Mouse (Mus musculus): ENCODE data around the gene Ttc25. TPM values are rescaled to one million over a fixed set of nuclear protein-coding genes. Genes with fewer than 3 reads are reported as not detected.

Ttc25 gene
- polyA plus RNA-seq, 2 experiments: 0.03 to 0.13 TPM

DNA sequence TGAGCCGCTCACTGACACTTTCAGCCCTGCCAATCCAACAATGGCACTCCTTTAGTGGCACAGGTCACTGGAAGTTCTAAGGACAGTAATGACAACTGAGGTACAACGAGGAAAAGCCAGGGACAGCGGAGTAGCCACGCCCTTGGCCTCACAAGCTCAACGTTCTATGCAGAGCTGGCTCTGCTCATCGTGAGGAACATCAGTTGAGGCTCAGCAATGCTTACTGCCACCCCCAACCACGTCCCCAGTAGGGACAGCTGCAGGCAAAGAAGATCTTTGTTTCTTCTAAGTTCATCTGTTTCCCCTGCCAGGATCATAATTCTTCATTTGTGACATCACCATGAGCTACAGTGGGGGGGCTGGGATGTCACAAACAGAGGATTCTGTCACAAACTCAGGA is 49.2 kb downstream of the Ttc25 start:
- 80% methylated on average over 7 of the region's 7 CpGs for WGBS (ENCODE audit: insufficient replicate concordance)
- Histone ChIP-seq H3K9ac (replicated peaks) (no peak overlapping the region), H3K9me3 (ENCODE audit: control insufficient read depth, low read length) (no peaks in the 10 kb centered on the region), H3K4me1 (replicated peaks; ENCODE audit: control insufficient read depth in 2 of 2, insufficient read depth in 2 of 2, low read length in 1 of 2) (no peaks in the 10 kb centered on the region), H3K27me3 (ENCODE audit: control insufficient read depth, insufficient read depth, low read length) (no peaks in the 10 kb centered on the region), H3K4me3 (ENCODE audit: insufficient read depth in 1 of 2, low read depth in 2 of 2, low read length in 2 of 2) (no peak overlapping the region), H3K4me2 (ENCODE audit: low read depth) (no peak overlapping the region), H3K36me3 (replicated peaks; ENCODE audit: control insufficient read depth, insufficient read depth, low read depth) (peaks cover 75% of the 10 kb centered on the region), H3K27ac (no peak overlapping the region)
- TF ChIP-seq EP300 (IDR thresholded peaks at IDR 0.05; ENCODE audit: low read depth) (no peak), CTCF (IDR thresholded peaks at IDR 0.05; ENCODE audit: low read depth) (no peak)
- ATAC-seq (ENCODE audit: insufficient read depth) (no peak), DNase-seq (ENCODE audit: low read depth in 3 of 3, low spot score in 3 of 3) (no peak)

DNA sequence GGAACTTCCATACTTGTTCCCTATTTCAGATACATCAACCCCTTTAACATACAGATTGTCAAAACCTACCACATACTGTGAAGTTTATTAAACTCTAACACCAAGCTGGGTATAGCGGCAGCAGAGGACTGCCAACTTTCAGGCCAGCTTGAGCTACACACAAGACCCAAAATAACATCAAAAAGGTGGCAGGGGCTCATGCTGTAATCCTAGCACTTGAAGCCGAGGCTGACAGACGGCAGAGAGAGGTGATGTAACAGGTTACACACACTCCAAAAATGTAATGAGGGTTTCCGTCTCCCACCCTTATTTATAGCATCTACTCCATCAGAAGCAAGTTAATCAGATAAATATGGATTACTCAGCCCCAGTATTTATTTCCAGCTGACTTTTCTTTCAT is 50.1 kb downstream of the Ttc25 start:
- Histone ChIP-seq H3K36me3 (replicated peaks; ENCODE audit: control insufficient read depth, insufficient read depth, low read depth) (peaks cover 73% of the 10 kb centered on the region), H3K4me3 (ENCODE audit: insufficient read depth in 1 of 2, low read depth in 2 of 2, low read length in 2 of 2) (no peak overlapping the region), H3K27ac (no peak overlapping the region), H3K4me1 (replicated peaks; ENCODE audit: control insufficient read depth in 2 of 2, insufficient read depth in 2 of 2, low read length in 1 of 2) (no peaks in the 10 kb centered on the region), H3K9ac (replicated peaks) (no peak overlapping the region), H3K4me2 (ENCODE audit: low read depth) (no peak overlapping the region), H3K27me3 (ENCODE audit: control insufficient read depth, insufficient read depth, low read length) (no peaks in the 10 kb centered on the region), H3K9me3 (ENCODE audit: control insufficient read depth, low read length) (no peaks in the 10 kb centered on the region)
- no peak for ATAC-seq (ENCODE audit: insufficient read depth)
- DNase-seq (ENCODE audit: low read depth in 3 of 3, low spot score in 3 of 3): no peak
- WGBS (ENCODE audit: insufficient replicate concordance): 77% methylated on average over 4 of the region's 4 CpGs
- no peak for TF ChIP-seq CTCF (IDR thresholded peaks at IDR 0.05; ENCODE audit: low read depth)
- no peak for TF ChIP-seq EP300 (IDR thresholded peaks at IDR 0.05; ENCODE audit: low read depth)

DNA sequence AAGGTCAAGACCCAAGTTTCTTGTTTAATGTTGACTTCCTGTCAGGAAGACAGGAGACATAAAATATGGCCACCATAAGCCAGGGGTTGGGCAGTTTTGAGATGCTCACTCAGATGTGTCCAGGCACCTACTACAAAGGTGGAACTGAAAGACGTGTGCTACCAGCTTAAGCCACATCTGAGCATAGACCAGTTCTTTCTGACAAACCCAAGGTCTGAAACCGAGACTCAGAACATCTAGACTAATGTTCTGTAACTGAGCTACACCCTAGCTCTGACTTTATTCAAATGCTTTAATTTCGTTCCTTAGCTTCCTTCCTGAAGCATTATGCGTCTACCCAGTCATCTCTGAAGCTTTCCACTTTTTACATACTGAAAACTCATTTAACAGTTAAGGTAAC is 52.7 kb downstream of the Ttc25 start:
- Histone ChIP-seq H3K4me2 (ENCODE audit: low read depth) (no peak overlapping the region), H3K4me1 (replicated peaks; ENCODE audit: control insufficient read depth in 2 of 2, insufficient read depth in 2 of 2, low read length in 1 of 2) (peaks cover 0 to 5% of the 10 kb centered on the region in 2 experiments; a peak in 2 of 4 replicates), H3K9ac (replicated peaks) (no peak overlapping the region), H3K9me3 (ENCODE audit: control insufficient read depth, low read length) (no peaks in the 10 kb centered on the region), H3K4me3 (ENCODE audit: insufficient read depth in 1 of 2, low read depth in 2 of 2, low read length in 2 of 2) (no peak overlapping the region), H3K36me3 (replicated peaks; ENCODE audit: control insufficient read depth, insufficient read depth, low read depth) (peaks cover 54% of the 10 kb centered on the region), H3K27me3 (ENCODE audit: control insufficient read depth, insufficient read depth, low read length) (no peaks in the 10 kb centered on the region), H3K27ac (no peak overlapping the region)
- 72% methylated on average over 4 of the region's 4 CpGs for WGBS (ENCODE audit: insufficient replicate concordance)
- DNase-seq (ENCODE audit: low read depth in 3 of 3, low spot score in 3 of 3) (no peak), ATAC-seq (ENCODE audit: insufficient read depth) (no peak)
- no peak for TF ChIP-seq CTCF (IDR thresholded peaks at IDR 0.05; ENCODE audit: low read depth)
- no peak for TF ChIP-seq EP300 (IDR thresholded peaks at IDR 0.05; ENCODE audit: low read depth)

DNA sequence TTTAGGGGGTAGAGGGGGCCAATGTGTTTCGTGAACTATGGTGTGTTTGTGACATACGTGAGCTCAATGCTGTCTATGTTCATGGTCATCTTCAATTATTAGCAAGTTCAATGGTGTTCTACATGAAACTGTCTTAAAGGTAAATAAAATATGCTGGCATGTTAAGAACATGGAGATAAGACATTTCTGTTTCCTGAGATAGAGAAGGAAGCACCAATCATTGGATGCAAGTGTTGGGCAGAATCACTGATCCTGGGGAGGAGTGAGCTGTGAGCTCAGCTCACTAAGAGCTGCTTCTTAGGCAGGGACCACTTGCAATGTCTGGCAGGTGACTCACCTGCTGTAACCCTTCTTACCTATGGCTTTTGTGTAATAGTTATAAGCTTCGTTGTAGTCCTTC is 56.0 kb downstream of the Ttc25 start:
- Histone ChIP-seq H3K9ac (replicated peaks) (no peak overlapping the region), H3K9me3 (ENCODE audit: control insufficient read depth, low read length) (no peaks in the 10 kb centered on the region), H3K4me1 (replicated peaks; ENCODE audit: control insufficient read depth in 2 of 2, insufficient read depth in 2 of 2, low read length in 1 of 2) (peaks cover 0 to 5% of the 10 kb centered on the region in 2 experiments; a peak in 2 of 4 replicates), H3K36me3 (replicated peaks; ENCODE audit: control insufficient read depth, insufficient read depth, low read depth) (peaks cover 42% of the 10 kb centered on the region), H3K4me2 (ENCODE audit: low read depth) (no peak overlapping the region), H3K4me3 (ENCODE audit: insufficient read depth in 1 of 2, low read depth in 2 of 2, low read length in 2 of 2) (no peak overlapping the region), H3K27ac (no peak overlapping the region), H3K27me3 (ENCODE audit: control insufficient read depth, insufficient read depth, low read length) (no peaks in the 10 kb centered on the region)
- TF ChIP-seq CTCF (IDR thresholded peaks at IDR 0.05; ENCODE audit: low read depth): no peak
- TF ChIP-seq EP300 (IDR thresholded peaks at IDR 0.05; ENCODE audit: low read depth): no peak
- DNase-seq (ENCODE audit: low read depth in 3 of 3, low spot score in 3 of 3) (no peak), ATAC-seq (ENCODE audit: insufficient read depth) (no peak)
- 82% methylated on average over 3 of the region's 3 CpGs for WGBS (ENCODE audit: insufficient replicate concordance)

DNA sequence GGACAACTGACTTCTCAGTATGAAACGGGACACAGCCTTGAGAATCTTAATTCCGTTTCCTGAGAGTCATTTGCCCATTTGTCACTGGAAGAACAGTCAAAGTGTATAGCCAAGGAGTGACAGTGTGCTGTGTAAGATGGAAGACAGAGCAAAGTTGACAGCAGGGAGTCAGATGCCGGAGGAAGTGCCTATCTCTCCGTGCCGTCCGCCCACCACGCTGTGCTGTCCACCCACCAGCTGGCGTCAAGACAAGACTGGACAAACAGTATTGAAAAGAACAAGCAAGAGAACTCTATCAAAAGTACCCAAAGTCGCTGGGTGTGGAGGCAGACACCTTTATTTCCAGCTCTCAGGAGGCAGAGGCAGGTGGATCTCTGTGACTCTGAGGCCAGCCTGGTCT is 57.7 kb downstream of the Ttc25 start:
- peaks cover 26% of the 10 kb centered on the region for H3K36me3 ChIP-seq (replicated peaks; ENCODE audit: control insufficient read depth, insufficient read depth, low read depth)
- ATAC-seq (ENCODE audit: insufficient read depth) (no peak), DNase-seq (ENCODE audit: low read depth in 3 of 3, low spot score in 3 of 3) (no peak)
- H3K4me1 ChIP-seq (replicated peaks; ENCODE audit: control insufficient read depth in 2 of 2, insufficient read depth in 2 of 2, low read length in 1 of 2): peaks cover 0 to 5% of the 10 kb centered on the region in 2 experiments; a peak in 2 of 4 replicates
- H3K9ac ChIP-seq (replicated peaks): no peak overlapping the region; the same call in 1 of the 2 replicates
- no peaks in the 10 kb centered on the region for H3K9me3 ChIP-seq (ENCODE audit: control insufficient read depth, low read length)
- 75% methylated on average over 9 of the region's 9 CpGs for WGBS (ENCODE audit: insufficient replicate concordance)
- H3K4me3 ChIP-seq (ENCODE audit: insufficient read depth in 1 of 2, low read depth in 2 of 2, low read length in 2 of 2): no peak overlapping the region
- H3K27me3 ChIP-seq (ENCODE audit: control insufficient read depth, insufficient read depth, low read length): no peaks in the 10 kb centered on the region
- H3K4me2 ChIP-seq (ENCODE audit: low read depth): no peak overlapping the region
- H3K27ac ChIP-seq: no peak overlapping the region
- no peak for TF ChIP-seq CTCF (IDR thresholded peaks at IDR 0.05; ENCODE audit: low read depth)
- TF ChIP-seq EP300 (IDR thresholded peaks at IDR 0.05; ENCODE audit: low read depth): no peak

Data from liver, embryonic 14.5 days (tissue).